In the genomic region with DNA sequence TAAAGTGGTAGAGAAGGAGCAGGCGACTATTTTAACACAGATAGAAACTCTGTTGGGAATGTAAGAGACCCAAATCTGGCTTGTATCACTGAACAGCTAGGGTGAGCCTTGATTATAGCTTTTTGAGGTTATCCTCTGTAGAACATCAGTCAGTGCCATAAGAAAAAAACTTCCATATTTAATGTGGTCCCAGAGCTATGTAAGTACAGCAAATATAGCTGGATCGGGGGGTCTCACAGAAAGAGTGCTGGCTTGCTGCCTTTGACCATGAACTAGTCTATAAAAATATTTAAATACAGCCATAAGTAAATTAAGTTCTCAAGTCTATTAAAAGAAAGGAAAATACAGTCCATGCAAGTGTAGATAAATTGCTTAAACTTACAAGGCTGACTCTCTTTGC, we compare ENCODE assay signal across 36 mouse cellular contexts. TPM values are rescaled to one million over a fixed set of nuclear protein-coding genes. Genes with fewer than 3 reads are reported as not detected.
"Had no signal": no experiment of that assay in that cellular context is flagged by ENCODE, and none has a peak within 500 bp of the region (broad histone marks: within the 10 kb centered on the region; RNA-seq: fewer than 3 reads in every experiment).

No protein-coding gene starts in this region.

- H3K9ac ChIP-seq: hindbrain, embryonic 13.5 days; hindbrain, embryonic 15.5 days; kidney, embryonic 15.5 days; limb, embryonic 12.5 days; liver, embryonic 12.5 days; liver, embryonic 14.5 days had no signal

- H3K36me3 ChIP-seq: heart, embryonic 10.5 days; heart, embryonic 12.5 days; hindbrain, embryonic 13.5 days; hindbrain, embryonic 15.5 days; kidney, embryonic 15.5 days; limb, embryonic 12.5 days; liver, embryonic 12.5 days had no signal

- H3K9me3 ChIP-seq: heart, embryonic 10.5 days; heart, embryonic 12.5 days; hindbrain, embryonic 13.5 days; hindbrain, embryonic 15.5 days; kidney, embryonic 15.5 days; limb, embryonic 12.5 days; liver, embryonic 12.5 days had no signal

- H3K27me3 ChIP-seq: heart, embryonic 12.5 days; hindbrain, embryonic 13.5 days; hindbrain, embryonic 15.5 days; kidney, embryonic 15.5 days; limb, embryonic 12.5 days; liver, embryonic 12.5 days had no signal

- H3K4me3 ChIP-seq: heart, embryonic 10.5 days; heart, embryonic 12.5 days; hindbrain, embryonic 13.5 days; hindbrain, embryonic 15.5 days; kidney, embryonic 15.5 days; limb, embryonic 12.5 days; liver, embryonic 12.5 days had no signal

- H3K27ac ChIP-seq: heart, embryonic 10.5 days; hindbrain, embryonic 13.5 days; hindbrain, embryonic 15.5 days; hindbrain, postnatal 0 days; kidney, embryonic 15.5 days; kidney, postnatal 0 days; limb, embryonic 12.5 days; liver, embryonic 12.5 days; liver, embryonic 14.5 days had no signal

- H3K4me1 ChIP-seq: heart, embryonic 10.5 days; heart, embryonic 12.5 days; kidney, embryonic 15.5 days; liver, embryonic 12.5 days had no signal

- DNase-seq: gastrocnemius, postnatal 14 days; gastrocnemius, postnatal 36 days; heart, adult 18-20 months; heart, postnatal 10 days; kidney, adult 11 months; kidney, adult 2 months; kidney, adult 9 months; kidney, postnatal 14 days; kidney, postnatal 36 days; layer of hippocampus, adult 9-11 months; layer of hippocampus, postnatal 36 days; left cerebral cortex, postnatal 4 days had no signal

- H3K4me2 ChIP-seq: heart, embryonic 12.5 days; hindbrain, embryonic 13.5 days; hindbrain, embryonic 15.5 days; kidney, embryonic 15.5 days; limb, embryonic 12.5 days; liver, embryonic 12.5 days had no signal

- ATAC-seq: hindbrain, postnatal 0 days; intestine, embryonic 16.5 days; liver, embryonic 12.5 days had no signal

RNA-seq across cellular contexts. Expression of a gene that starts 4.7 kb away (rescaled TPM):
- total RNA-seq: gastrocnemius, adult 18-20 months; gastrocnemius, adult 8-10 months; gastrocnemius, postnatal 14 days; gastrocnemius, postnatal 36 days; heart, adult 18-20 months; heart, adult 8-10 months; heart, postnatal 10 days; heart, postnatal 25 days; hematopoietic stem cell, adult 5-6 weeks; hindbrain, postnatal 0 days; layer of hippocampus, adult 18-20 months; layer of hippocampus, postnatal 14 days; layer of hippocampus, postnatal 36 days; liver, adult 2 months had no signal
- polyA plus RNA-seq: gonadal fat pad, adult 2 months; heart, embryonic 10.5 days; heart, embryonic 12.5 days; heart, embryonic 14.5 days; heart, embryonic 16.5 days; hindbrain, embryonic 13.5 days; hindbrain, embryonic 15.5 days; hindbrain, postnatal 0 days; kidney, adult 2 months; kidney, postnatal 0 days; large intestine, adult 2 months; liver, adult 2 months; liver, embryonic 12.5 days; liver, embryonic 14.5 days; liver, embryonic 16.5 days had no signal
